Mouse (Mus musculus) gastrocnemius, postnatal 25 days (tissue): ENCODE data around the gene Adam12. TPM values are rescaled to one million over a fixed set of nuclear protein-coding genes. Genes with fewer than 3 reads are reported as not detected.
A peak's percentile ranks its signal among the peaks of the same experiment; 100 is the strongest.

ENCODE experiments used
- DNase-seq: peaks from one replicate; pipeline ENCODE4 v3.0.0; 2022
- total RNA-seq, 2 experiments: library from RNA; stranded (reverse); gene quantifications; 1 replicate in 1 of 2; 2 replicates in 1 of 2; pipeline ENCODE4 v1.2.3; 2021

The Adam12 gene
- total RNA-seq, 2 experiments from 2014 or later: 1.9 to 2.8 TPM

GRCm38 (mm10) chr7:134224741-134225612 is 7.0 kb downstream of the Adam12 start:
- peak; percentile 62 for DNase-seq

GRCm38 (mm10) chr7:134224421-134224740 is 7.6 kb downstream of the Adam12 start:
- peak; percentile 12 for DNase-seq

GRCm38 (mm10) chr7:134223444-134224161 is 8.3 kb downstream of the Adam12 start:
- DNase-seq: peak; percentile 37

GRCm38 (mm10) chr7:134207956-134208355 is 24.0 kb downstream of the Adam12 start:
- DNase-seq: peak; percentile 76

- DNase-seq: no peak
Observed at GRCm38 (mm10) chr7:134193089-134193488, 38.9 kb downstream of the Adam12 start.

- DNase-seq: no peak
Observed at GRCm38 (mm10) chr7:134190101-134190500, 41.8 kb downstream of the Adam12 start.

- no peak for DNase-seq
Observed at GRCm38 (mm10) chr7:134188565-134188964, 43.4 kb downstream of the Adam12 start.

- DNase-seq: no peak
Observed at GRCm38 (mm10) chr7:134187946-134188345, 44.0 kb downstream of the Adam12 start.

- no peak for DNase-seq
Observed at GRCm38 (mm10) chr7:134186497-134186896, 45.4 kb downstream of the Adam12 start.

GRCm38 (mm10) chr7:134185751-134186150 is 46.2 kb downstream of the Adam12 start:
- DNase-seq: no peak

GRCm38 (mm10) chr7:134181717-134182116 is 50.2 kb downstream of the Adam12 start:
- no peak for DNase-seq

GRCm38 (mm10) chr7:134181056-134181455 is 50.9 kb downstream of the Adam12 start:
- DNase-seq: no peak

- DNase-seq: no peak
Observed at GRCm38 (mm10) chr7:134177051-134177450, 54.9 kb downstream of the Adam12 start.

- DNase-seq: no peak
Observed at GRCm38 (mm10) chr7:134175201-134175600, 56.7 kb downstream of the Adam12 start.

GRCm38 (mm10) chr7:134173442-134174090 is 58.4 kb downstream of the Adam12 start:
- DNase-seq: no peak

- no peak for DNase-seq
Observed at GRCm38 (mm10) chr7:134170180-134170910, 61.6 kb downstream of the Adam12 start.

- no peak for DNase-seq
Observed at GRCm38 (mm10) chr7:134169780-134170179, 62.2 kb downstream of the Adam12 start.

GRCm38 (mm10) chr7:134167586-134167985 is 64.4 kb downstream of the Adam12 start:
- no peak for DNase-seq

- no peak for DNase-seq
Observed at GRCm38 (mm10) chr7:134163751-134164150, 68.2 kb downstream of the Adam12 start.

GRCm38 (mm10) chr7:134162886-134163285 is 69.1 kb downstream of the Adam12 start:
- no peak for DNase-seq

- no peak for DNase-seq
Observed at GRCm38 (mm10) chr7:134159608-134160007, 72.3 kb downstream of the Adam12 start.

GRCm38 (mm10) chr7:134151330-134151729 is 80.6 kb downstream of the Adam12 start:
- DNase-seq: no peak
